Mouse (Mus musculus) adrenal gland, postnatal 14 days (tissue): ENCODE results near the gene Rnf169. TPM values are rescaled to one million over a fixed set of nuclear protein-coding genes. Genes with fewer than 3 reads are reported as not detected.
"Not testable (repeated sequence)": the region's sequence is repeated elsewhere in the genome, so short reads cannot be mapped to it uniquely, and the experiment has no call there.

Source experiments
- DNase-seq: peaks from one replicate; pipeline ENCODE4 v3.0.0; 2021; ENCODE audit warnings: mixed read lengths
- total RNA-seq: library from RNA; stranded (reverse); gene quantifications from 2 replicates; pipeline ENCODE4 v1.2.3, GENCODE M21; 2021

Rnf169 gene
- total RNA-seq, 1 experiment from 2014 or later = 18.6 TPM

DNA sequence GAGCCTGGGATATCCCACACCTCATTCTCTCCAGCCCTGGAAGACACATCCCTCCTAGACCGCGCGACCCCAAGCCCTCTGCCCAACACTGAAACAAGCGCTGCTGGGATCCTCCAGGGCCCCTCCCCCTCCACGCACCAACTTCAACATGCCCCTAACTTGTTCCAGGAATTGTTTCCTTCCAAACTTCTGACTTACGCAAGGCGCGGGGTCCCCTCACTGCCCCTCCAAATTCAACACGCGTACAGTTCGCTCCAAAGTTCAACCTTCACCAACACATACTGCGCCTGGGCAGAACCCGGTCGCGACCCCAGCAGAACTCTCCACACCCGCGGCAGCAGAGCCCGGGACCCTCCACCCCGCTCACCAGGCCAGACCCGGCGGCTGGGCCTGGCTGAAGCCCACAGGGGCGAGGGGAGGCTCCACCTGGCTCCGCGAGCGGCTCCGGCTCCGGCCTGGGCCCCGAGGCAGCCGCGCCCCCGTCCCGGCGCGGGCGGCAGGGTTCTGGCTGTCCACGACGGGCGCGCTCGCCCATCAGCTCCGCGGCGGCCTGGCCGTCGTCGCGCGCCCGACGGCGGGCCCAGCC lies 609 bp downstream of the Rnf169 start:
- peak; percentile 72 for DNase-seq

DNA sequence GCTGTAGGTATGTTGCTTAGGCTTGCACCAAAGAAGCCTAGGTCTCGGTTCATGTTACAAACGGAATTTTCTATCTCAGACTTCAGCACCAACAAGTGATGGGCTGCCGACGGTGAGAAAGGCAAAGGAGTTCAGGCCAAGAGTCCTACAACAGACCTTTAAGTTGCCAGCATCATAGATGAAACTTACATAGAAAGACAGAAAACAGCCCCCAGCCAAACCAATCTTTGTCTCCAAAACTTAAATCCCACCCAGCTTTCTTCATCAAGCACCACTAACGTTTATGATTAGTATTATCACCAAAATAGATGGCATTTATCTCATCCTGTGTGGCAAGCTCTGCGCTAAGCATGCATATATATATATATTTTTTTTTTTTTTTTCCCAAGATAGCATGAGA lies 1.2 kb downstream of the Rnf169 start:
- no peak for DNase-seq

DNA sequence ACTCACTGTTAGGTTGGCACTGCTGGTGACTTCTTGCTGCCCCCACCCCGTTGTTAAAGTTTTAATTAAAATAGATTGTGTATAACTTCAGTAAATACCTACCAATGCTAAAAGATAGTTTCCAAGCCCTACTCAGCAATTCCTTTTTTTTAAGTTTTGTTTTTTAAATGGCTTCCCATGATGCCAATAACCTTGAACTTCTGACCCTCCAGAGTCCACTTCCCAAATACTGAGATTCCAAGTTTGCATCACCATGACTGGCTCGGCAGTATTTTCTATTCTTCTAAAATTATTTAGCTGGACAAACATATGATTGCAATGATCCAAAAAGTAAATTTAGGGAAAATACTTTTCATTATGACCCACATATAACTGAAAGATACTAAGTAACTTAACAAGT lies 2.2 kb downstream of the Rnf169 start:
- no peak for DNase-seq

- no peak for DNase-seq
These were observed 4.3 kb downstream of the Rnf169 start for GRCm38 (mm10) chr7:99975819-99976575.

DNA sequence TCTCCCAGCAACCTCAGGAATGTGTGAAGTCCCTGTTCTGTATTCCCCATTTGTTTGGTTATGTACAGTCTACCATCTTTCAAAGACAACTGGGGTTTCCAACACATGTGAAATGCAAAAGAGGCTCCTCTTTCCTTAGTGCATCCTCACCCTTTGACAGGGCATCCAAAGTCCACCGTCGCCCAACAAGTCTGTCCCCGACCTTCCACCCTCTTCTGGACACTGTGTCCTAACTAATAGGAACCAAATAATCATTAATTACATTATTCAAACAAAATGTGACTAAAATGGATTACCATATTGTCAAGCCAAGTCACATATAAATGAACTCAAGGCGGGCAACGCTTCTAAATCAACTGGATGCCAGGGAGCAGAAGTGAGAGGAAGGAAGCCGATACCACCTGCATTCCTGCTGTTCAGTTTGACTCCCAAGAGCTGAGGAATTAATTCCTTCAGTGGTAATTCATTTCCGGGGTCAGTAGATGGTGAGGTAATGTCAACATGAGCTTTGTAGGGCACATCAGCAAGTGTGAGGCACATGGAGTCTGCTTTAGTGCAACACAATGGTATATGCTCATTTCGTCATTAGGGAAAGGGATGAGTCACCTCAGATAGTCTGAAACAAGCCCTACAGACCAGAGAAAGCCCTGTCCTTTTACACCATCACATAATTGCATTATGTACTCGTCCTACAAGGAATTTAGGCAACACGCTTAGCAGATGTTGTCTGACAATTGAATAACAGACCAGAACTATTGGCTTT lies 5.9 kb downstream of the Rnf169 start:
- no peak for DNase-seq

GRCm38 (mm10) chr7:99972912-99973311 lies 7.3 kb downstream of the Rnf169 start:
- DNase-seq = not testable (repeated sequence)

DNA sequence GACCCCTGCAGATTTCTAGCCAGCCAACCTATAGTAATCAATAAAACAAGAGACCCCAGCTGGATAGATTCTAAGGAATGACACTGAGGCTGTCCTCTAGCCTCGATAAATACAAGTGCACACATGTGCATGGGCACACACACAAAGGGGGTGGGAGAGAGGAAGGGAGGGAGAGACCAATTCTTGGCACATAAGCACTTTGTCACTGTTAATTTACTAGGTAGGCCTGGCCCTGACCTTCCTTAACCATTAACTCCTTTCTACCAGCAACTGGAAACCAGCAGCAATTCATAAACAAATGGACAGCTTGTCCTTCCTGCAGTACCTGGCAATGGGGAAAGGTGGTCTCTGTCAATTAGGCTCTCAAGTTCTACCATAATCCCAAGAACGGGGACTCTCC lies 8.3 kb downstream of the Rnf169 start:
- no peak for DNase-seq

DNA sequence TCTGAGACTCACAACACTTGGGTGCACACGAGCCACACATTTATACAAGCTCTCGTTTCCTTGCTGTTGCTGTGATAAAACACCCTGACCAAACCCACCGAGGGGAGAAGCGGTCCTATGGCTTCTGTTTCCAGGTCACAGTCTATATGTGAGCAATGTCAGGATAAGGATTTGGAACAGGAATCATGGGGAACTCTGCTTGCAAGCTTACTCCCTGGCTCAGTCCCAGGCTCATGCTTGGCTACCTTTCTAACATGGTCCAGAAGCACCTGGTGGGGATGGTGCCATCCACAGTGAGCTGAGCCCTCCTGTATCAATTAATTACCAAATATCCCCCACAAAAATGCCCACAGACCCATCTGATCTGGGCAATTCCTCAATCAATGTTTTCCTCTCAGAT lies 11.1 kb downstream of the Rnf169 start:
- no peak for DNase-seq

DNA sequence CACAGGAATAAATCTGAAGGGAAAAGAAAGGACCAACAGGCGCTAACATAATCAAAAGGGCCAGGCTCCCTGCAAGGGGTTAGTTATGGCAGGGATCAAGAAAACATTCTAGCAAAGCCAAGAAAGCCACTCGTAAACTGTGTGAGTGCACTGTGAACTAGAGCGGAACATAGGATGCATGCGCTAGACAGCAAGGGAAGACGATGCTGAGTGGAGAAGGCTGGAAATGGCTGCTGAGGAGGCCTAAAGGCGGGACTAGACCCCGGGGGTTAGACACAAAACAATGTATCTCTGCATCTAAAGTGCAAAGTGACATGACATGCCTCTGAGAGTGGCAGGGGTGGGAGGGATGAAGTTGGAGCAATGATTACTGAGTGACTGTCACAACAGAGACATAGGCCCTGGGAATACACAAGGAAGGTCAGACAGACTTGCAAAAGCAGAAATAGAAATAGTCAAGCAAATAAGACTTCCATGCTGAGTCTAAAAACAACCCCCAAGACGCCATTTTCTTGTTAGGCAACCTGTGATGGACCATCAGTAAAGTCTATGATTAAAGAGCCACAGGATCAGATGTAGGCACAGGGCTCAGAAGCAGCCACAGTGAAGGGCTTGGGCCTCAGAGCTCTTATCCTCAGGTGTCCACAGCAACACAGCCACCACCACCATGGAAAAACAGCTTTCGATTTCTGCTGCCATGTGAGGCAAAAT lies 14.1 kb downstream of the Rnf169 start:
- DNase-seq = no peak

- DNase-seq = no peak
These were observed 15.0 kb downstream of the Rnf169 start for GRCm38 (mm10) chr7:99965020-99965841.

GRCm38 (mm10) chr7:99963237-99963860 lies 16.9 kb downstream of the Rnf169 start:
- DNase-seq = no peak

DNA sequence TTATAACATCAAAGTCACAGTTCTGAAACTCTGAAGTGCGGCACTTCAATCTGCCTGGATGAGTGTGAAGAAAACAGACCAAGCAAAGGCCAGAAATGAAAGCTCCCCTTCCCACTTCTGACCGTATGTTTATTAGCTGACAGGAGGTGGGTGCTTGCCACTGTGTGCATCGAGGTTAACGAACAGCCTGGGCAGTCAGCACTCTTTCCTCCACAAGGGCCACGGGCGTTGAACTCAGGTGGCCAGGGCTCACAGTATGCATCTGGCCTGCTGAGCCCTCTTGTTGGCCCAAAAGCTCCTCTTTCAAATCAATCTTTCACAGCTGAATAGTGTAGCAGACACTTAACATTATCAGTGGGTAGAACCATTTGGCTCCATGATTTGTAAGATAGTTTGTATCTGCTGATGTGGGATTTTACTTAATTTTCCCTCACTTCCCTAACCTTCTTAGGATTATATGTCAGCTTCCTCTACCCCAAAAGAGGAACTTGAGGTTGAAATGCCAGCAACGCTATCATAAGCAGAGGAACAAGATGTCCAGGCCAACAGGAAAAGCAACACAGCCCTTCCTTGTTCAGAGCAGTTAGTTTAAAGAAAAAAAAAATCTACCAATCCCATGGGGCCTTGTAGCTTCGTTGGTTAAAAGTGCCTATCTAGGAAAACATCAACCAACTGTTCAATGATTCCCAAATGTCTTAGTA lies 17.6 kb downstream of the Rnf169 start:
- no peak for DNase-seq

DNA sequence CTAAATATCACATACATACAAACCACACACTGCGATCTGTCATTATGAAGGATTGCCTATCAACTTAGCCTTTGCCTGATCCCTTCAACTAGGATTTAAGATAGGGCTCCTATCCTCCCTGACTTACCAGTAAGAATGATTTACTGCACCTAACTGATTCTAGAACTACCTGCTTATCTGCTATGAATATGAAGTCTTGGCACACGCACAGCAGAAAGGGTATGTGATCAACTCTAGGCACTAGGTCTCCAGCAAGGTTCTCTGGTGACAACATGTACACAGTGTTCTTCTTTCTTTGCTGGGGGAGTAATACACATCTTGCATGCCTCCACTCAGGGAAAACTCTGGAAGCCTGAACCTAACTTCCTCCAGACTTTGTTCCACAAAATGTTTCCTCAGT lies 18.7 kb downstream of the Rnf169 start:
- no peak for DNase-seq

DNA sequence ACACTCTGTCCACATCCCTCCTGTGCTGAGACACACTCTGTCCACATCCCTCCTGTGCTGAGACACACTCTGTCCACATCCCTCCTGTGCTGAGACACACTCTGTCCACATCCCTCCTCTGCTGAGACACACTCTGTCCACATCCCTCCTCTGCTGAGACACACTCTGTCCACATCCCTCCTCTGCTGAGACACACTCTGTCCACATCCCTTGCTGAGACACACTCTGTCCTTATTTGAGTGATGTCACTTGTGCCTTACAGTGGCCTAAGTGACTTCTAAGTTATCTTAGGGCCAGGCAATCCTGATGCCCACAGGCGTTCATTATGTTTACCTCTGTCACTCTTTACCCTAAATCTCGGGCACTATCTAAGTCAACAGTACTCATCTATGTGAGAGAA lies 19.7 kb downstream of the Rnf169 start:
- DNase-seq = not testable (repeated sequence)

DNA sequence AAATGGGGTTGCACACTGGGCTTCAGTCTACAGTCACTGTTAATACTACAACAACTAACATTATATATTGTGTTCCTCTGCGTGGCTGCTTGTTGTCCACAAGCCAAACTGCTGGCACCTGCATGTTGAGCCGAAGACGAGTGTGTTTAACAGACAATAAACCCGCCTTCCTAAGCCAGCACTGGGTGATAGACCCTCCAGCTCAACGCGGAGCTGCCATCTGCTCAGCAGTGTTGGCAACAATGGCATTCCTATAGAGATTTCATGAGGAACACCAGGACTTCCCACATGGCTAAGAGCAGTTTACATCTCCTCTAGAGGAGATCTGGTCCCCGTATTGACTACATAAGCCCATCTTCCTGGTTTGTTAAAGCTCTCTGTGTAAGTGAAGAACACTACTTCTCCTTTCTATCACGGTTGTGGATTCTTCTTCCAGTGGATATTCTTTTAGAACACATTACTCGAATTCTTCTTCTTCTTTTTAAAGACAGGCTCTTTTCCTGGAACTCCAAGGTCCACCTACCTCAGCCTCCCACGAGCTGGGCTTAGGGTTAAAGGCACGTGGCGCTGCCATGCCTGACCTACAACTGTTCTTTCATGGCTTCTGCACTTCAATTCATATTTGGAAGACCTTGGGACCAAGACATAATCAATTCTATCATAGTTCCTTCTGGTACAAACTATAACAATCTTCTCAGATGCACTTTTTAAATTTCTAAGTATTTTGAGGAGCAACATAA lies 22.9 kb downstream of the Rnf169 start:
- DNase-seq = no peak

- no peak for DNase-seq
These were observed 24.2 kb downstream of the Rnf169 start for GRCm38 (mm10) chr7:99956095-99956494.

- no peak for DNase-seq
These were observed 26.0 kb downstream of the Rnf169 start for GRCm38 (mm10) chr7:99954212-99954611.

DNA sequence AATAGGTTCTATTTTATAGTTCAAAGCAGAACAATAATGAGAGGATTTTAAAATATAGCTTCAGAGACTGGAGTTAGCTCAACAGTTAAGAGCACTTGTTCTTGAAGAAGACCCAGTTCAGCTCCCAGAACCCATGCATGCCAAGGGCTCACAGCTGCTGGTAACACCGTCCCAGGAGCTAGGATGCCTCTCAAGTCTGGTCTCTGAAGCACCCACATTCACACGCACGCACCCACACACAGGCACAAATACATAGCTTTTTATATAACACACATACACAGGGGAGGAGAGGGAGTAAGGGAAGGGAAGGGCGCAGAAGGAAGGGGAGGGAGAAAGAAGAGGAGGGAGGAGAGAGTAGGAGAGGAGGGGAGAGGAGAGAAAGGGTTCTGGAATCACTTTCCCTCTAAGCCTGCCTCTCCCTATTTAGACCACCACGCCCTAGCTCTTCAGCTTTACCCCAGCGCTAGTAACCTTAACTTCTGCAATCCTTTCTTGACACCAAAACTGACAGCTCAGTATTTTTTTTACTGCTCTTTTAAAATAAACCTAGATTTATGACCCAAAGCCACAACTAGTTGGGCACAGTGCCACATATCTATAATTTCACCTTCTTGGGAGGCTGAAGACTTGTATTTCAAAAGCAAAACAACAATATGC lies 26.7 kb downstream of the Rnf169 start:
- DNase-seq = no peak

DNA sequence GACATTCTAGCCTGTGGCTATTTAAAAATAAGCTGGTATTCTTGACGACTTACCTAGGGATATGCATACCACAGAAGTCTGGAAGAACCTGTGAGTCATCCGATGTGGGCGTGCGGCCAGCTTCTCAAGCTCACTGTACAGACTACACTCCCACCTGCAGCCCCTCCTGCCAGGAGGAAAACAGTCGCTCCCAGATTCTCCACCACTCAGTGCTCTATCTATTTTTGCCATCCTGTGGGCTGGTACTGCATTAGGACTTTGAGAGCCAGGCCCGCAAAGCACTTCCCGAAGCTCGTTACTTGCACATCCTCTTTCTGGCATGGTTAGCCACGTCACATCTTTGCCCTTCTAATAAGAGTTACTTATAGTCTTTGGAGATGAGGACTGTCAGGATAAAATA lies 32.9 kb downstream of the Rnf169 start:
- DNase-seq = peak; percentile 31
